Mouse (Mus musculus) neural tube, embryonic 10.5 days (tissue): Measurements from ENCODE around the gene Cdca4.

Experiments
- DNase-seq: peaks from one replicate; pipeline ENCODE4 v3.0.0-alpha.2; 2017; ENCODE audit warnings: low spot score; ENCODE audit errors: extremely low spot score

Gene Cdca4

DNA sequence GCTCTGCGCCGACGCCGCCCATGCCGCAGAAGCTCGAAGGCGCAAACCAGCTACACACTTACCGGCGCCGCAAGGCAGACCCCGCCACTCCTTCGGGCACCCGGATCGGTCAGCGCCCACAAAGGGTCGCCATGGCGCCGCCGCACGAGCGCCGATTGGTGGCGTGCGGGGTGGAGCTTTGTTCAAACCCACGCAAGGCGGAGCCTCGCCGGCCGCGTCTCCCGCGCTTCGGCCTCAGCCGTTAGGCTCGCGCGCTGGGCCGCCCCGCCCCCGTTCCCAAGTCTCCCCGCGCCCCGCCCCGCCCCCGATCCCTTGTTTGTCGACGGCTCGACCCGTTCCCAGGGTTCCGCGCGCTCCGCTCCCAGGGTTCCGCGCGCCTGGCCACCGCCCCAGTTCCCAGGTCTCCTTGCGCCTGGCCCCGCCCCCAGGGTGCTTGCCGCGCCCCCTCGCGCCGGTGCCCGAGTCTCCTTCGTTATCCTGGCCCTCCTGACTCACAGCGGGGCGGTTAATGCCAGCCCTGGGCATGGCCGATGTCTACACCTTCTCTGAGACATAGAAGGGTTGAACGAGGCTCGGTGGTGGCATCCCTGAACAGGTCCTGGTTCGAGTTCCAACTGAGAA lies at the start of gene Cdca4:
Gene Cdca4 (minus strand): TSS at position 180 of the 621 bp plus-strand sequence.
- peak; percentile 99 for DNase-seq

DNA sequence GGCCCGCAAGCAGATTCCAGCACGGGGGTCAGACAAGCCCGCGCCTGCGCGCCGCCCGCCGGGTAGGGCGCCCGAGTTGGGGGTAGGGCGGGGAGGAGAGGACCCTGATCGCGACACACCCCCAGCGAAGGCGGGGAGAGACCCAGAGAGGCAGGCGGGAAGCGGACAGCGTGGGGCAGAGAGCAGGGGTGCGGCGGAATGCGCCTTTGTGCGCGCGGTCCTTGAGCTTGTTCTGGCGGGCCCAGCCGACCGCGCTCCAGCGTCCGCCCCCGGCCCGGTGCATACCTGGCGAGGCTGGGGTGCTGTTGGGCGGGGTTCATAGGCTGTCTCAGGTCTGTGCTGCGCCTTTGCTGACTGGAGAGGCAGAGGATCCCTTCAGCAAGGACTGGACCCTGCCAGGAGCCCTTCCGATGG lies 48.4 kb upstream of the Cdca4 start:
- DNase-seq = peak; percentile 55

DNA sequence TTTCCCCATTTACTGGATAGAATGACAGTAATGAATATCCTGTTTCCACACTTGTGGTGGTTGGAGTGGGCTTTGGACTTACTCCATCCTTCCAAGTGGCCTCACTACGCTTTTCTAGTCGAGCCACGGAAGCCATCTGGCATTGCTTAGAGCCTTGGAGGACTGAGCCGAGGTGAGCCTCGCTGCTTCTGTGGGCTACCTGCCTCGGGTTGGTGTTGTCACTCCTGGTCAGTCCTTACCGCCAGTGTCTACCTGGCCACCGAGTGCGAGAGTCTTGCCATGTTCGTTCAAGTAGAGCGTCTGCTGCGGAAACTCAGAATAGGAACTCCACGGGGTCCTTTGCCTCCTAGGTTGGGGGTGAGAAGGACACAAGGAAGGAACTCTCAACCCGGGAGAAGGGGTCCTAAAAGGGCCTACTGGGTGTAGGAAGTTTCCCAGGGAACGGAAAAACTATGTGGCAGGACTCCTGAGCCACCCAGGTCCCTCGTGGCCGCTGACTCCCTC lies 47.9 kb upstream of the Cdca4 start:
- peak; percentile 37 for DNase-seq

DNA sequence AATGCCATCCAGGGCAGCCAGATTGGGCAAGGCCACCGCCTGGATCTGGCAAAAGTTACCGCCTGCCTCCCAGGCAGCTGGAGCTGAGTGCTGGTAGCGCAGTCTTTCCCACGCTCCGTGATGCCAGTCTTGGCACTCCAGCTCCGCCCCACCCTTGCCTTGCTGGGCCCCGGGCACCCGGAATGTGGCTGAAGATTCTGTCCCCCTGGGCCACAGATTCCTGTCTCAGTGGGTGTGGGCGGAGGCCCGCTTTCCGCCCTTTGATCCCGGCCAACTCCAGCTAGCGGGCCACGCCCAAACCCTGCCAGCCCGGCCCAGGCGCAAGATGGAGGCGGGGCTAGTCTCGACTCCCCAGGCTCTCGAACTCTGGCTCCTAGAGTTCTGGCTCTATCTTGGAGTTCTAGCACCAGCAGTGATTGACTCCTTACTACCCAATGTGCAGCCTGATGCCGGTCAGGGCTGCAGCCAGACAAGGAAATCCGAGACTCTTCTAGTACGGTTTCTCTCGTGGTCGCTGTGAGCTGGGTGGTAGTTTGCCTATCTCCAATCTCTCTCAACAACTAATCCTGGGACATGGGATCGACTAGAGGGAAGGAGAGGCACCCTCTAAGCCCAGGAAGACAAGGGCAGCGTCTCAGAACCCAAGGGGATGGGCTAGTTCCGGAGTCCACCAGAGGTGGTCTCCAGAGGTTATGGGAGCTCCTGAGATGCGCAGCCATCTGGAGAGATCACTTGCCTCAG lies 47.3 kb upstream of the Cdca4 start:
- DNase-seq = peak; percentile 50

DNA sequence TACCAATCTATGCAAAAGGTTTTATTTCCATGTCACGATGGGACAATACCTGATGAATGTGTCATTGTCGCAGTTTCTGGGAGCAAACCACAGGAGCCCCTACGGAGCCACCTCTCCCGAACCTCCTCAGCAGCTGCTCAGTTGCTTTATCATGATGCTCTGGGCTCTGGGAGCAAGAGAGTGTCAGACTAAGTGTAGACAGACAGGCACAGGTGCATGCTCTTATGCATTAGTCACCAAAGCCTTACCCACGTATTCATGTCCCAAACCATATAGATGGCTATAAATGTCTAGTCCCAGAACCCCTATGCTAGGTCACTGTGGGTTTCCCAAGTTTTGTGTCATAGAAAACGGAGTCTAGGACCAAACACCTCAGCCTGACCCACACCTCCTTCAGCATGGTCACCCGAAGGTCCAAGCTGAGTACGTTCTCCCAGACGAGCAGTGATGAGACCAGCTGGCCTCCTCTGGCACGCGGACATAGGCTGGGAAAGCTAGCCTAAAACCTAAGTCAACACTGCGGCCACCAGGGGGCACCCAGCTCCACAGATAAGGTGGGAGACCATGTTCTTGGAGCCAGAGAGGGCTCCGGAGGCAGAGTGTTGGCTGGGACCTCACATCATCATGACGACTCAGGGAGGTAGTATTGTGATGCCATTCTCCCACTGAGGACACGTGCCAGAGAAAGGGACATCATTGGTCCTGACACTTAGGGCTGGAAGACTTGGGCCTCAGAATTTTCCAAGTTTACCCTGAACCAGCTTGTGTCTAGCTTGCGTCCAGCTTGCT lies 46.2 kb upstream of the Cdca4 start:
- DNase-seq = peak; percentile 91

DNA sequence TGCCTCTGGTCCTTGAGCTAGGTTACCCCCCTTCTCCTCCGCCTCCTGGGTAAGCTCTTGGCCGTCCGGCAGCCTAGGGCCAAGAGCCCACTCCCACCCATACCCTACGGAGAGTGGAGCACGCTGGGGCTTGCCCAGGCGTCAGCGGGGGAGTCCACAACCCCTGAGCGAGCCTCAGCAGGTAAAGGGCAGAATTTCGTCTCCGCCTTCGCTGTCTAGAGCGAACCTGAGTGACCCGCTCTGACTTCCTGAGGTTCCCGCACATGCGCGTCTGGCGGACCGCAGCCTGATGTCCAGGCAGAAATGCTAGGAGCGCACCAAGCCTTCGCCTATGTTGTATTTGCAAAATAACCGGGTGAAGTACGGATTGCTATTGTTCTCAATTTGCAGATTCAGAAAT lies 45.0 kb upstream of the Cdca4 start:
- DNase-seq = no peak

DNA sequence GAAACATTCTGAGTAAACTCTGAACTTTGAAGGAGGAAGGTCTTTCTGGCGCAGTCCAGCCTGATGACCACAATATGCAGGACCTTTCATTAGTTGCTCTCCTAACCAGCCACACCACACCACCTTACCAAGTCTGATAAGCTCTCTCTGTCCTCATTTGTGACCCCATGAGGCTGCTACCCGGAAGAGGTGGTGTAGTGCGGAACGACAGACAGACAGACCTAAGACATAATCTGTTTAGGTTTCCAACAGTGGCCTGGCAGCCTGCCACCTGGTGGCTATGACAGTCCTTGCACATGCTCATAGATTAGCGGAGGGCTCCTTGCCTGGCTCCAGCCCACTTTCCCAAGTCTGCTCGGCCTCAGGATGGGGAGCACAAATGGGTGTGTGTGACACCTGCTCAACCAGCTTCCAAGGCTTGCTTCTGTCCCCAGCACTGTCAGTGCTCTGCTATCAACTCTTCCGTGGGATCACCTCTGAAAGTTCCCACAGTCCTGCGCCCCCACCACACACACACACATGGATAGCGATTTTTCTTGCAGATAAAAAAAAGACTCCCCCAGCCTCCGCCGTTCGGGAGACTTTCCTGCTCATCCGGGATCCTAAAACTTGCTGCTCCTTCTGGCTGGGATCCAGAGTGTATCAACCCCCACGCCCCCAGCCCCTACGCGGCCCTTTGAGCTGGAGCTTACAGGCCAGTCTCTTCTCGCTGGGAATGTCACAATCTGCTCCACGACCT lies 44.4 kb upstream of the Cdca4 start:
- peak; percentile 79 for DNase-seq

DNA sequence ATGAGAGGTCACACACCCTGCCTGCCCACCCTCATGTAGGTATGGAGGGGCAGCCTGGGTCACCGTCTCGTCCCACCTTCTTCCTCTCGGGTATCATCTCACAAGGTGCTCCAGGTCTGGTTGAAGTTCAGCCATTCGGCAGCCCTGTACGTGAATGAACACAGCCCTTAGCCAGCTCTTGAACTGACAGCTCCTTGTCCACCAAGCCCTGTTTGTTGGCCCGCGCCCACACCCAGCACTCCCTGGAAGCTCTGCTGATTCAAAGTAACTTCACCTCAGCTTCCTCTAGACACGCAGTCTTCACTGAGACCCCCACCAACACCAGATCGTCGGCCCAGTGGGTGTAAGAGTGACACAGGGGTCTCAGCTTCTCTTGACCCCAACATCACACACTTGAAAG lies 43.8 kb upstream of the Cdca4 start:
- no peak for DNase-seq

DNA sequence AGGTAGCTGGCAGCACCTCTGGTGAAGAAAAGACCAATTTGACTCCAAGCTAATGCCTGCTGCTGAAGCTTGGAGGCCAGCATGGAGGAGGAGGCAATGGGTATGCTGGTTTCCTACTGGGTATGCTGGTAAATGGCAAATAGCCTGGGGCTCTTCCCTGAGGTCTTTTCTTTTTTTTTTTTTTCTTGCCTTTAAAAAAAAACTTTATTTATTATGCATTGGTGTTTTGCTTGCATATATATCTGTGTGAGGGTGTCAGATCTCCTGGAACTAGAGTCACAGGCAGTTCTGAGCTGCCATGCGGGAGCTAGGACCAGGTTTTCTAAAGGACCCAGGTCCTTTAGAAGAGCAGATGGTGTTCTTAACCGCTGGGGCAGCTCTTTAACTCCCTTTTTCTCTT lies 42.0 kb upstream of the Cdca4 start:
- DNase-seq = no peak

DNA sequence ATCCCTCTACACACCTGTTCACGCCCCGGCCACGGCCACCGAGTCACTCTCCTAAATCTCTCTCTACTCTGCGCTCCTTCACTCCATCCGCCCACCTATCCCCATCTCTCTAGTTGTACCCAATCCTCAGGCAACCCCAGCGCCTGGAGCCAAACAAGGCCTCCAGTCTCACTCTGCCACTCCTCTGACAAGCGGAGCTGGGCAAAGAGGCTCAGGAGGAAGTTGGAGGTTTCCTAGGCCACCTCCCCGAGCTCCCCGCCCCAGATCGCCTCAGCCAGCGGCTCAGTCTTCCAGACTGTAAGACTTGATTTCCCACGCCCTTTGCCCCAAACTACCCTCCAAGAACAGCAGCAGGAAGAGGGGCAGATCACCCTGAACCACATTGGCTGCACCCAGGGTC lies 41.6 kb upstream of the Cdca4 start:
- DNase-seq = no peak

DNA sequence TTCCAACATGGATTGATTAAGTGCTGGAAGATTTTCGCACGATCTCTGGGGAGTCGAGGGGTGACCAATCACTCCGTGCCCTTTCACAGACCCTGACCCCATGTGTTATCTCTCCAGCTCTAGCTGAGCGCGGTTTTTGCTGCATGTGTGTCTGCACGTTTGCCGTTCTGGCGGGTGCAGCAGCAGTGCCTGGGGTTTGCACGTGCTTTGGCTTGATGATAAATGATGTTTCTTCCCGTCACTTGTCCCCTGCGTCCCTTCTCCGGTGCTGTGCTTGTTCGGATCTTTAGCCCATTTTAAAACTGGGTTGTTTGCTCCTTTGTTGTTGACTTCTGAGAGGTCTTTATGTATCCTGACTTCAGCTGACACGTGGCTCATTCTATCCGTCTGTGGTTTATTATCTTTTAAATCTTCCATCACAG lies 40.6 kb upstream of the Cdca4 start:
- peak; percentile 65 for DNase-seq

DNA sequence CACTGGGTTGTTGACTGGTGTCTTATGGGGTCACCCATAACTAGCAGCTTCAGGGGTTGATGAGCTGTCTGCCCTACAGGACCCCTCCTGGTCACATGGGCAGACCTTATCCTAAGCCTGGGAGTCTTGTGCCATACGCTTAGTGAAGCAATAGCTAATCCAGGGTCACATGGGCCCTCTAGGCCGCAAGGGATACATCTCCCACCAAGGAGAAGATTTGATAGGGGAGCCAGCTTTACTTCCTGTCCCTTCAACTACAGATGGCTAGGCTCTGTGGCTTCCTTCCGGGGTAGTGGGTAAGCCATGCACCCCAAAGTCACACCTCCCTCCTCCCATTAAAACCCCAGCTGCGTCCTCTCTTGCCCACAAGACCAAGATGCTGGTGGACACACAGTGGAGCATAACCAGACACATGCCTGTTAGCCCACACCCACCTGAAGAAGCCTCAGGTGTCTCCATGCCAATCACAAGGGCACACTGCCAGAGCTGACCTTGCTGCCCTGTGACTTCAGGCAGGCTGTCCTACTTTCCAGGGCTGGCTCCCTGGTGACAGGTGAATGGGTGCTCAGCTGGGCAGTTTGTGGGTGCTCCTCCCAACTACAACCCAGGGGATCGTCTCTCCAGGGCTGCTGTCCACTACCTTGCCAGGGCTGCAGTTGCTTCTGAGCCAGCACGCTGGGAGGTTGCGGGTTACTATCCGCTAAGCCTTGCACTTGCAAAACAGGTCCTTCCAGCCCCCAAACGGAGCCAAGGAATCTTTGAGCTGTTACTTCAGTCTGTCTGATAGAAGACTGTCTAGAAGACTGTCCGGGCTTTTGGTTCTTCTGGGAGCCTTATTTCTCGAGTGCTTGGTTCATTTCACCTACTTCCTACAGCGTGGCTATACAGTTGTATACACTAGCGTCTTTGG lies 39.2 kb upstream of the Cdca4 start, which contains the start of gene Gpr132:
Gene Gpr132 (minus strand): TSS at position 51 of the 910 bp plus-strand sequence.
- DNase-seq = no peak

DNA sequence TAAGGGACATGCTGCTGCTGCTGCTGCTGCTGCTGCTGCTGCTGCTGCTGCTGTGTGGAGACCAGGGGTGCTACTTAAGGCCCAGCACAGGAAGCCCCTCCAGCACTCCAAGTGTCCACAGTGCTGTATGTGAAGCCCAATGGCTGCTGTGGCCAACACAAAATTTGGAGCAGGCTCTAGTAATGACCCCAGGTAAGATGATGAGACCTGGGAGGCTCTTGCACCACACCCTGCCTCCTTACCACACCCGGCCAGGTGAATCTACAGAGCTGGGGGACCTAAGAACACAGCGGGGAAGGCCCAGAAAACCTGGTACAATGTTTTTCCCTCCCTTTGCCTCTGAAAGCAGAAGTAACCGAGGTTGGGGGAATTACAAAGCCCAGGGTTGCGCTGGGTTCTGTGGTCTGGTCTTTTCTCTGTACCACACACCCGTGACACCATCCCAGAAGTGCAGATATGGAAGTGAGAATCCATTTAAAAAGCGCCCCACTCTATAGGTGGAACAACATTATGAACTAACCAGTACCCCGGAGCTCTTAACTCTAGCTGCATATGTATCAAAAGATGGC lies 38.0 kb upstream of the Cdca4 start:
- no peak for DNase-seq

DNA sequence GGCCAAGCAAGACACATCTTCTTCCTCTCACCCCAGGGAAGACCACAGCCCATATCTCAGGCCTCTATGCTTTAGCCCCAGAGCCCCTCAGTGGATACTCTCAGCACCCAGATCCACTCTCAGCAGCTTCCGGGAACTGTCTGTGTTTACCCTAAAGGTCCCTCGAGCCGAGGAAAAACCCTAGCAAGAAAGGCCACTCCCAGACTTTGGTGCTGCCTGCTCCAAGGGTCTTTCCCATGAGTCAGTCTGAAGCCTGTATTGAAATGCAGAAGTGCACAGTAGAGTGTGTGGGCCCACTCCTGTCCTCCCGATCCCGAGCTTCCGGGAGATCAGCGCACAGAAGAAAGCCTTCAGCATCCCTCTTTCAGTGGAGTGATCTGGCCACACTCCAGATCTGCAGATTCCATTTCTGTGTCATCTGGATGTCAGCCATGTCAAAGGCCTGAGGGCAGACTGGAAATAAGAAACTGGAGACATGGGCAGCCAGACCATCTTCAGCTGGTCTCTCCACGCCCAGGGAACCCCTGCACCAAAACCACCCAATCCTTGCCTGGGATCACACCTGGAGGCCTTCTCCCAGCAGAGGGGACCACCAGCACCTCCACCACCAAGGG lies 37.4 kb upstream of the Cdca4 start:
- DNase-seq = no peak

DNA sequence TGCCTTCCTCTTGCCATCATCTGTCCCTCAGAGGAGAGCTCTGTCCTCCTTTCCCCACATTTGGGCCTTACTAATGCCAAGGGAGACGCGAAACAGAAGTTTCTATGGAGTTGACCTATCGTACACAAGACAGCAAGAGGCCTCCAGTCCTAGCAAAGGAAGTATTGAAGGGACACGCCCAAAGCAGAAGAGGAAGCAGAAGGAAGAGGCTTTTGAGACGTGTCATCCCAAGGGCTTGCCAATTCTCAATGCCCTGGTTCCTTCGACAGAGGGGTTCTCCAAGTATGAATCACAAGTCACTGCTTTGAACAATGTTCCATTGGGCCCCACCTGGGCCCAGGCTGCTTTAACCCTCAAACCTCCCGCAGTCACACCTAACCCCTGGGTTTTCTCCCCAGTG lies 35.6 kb upstream of the Cdca4 start:
- no peak for DNase-seq

DNA sequence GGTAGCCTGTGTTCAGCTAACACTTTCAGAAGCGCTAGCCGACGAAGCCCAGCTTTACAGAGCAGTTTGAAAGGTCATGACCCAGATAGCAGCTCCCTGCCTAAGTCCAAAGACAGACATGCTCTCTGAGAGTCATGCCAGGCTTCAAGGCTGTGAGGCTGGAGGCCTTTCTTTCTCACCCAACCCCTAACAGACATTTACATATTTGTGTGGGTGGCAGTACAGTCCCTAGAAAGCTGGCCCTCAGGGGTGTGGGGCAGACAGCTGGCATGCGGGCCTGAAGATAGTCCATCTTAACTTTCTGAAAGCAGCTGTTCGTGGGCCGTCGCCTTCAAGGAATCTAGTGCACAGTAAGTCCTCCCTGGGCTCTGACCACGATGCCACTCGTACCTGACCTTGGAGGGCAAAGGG lies 32.7 kb upstream of the Cdca4 start:
- no peak for DNase-seq

DNA sequence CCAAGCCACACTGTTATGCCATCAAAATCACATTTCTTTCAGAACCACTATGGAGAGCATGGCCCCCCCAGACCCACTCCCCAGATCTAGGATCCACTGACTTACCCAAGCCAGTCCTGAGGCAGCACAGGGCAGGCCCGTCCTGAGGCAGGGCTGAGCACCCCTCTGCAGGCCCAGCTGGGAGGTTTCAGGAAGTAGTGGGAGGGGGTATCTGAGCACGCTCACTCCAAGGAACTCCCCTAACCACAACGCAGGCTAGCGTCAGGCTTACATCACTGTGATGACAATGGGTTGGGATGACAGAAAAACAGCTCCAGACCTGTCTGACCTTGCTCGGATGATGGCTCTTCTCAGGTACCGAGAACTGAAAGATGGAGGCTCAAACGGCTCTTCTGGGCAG lies 31.5 kb upstream of the Cdca4 start:
- no peak for DNase-seq

DNA sequence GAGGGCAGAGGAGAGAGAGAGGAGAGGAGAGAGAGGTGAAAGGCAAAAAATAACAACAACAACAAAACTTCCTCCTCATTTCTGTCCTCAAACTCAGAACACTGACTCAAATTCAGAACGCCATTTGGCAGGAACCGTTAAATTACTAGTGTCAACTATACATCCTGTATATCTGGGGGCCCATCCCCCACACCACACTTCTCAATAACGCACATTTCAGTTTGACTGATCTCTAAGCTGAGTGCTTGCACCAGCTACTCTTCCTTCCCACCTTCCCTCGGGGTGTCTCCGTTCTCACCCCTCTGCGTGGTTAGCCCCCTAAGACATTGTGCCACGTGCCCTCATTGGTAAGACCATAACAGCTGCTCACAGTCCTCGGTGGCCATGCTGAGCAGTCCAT lies 30.7 kb upstream of the Cdca4 start:
- no peak for DNase-seq

DNA sequence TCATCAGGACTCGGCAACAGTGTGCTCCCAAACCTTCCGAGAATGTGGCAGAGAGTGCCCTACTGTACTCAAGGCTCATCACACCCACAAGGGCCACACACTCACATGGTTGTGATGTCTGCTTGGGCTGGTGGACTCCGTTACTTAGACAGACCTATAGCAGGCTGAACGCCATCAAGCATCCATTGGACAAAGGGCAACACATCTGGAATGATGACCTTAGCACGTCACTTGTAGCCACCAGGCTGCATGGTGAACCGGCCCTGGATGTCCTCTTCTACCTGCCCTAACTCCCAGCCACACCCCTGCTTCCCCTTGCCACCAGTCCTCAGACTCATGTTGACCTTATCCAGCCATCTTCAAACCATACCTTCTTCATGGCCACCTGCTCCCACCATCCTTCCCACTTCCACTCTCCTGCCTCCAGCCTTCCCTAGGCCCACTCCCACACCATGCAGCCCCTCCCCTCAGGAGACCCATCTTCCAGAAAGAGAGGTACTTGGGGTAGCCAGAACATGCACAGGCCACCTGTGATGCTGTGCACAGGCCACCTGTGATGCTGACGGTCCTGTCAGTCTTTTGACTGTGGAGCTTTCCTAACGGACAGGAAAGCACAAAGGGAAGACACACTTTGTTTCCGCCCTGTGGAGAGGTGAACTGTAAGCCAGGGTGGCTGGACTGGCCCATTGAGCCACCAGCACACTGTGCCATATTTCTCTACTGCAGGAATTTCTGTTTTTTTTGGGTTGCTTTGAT lies 29.5 kb upstream of the Cdca4 start:
- no peak for DNase-seq
